Mouse (Mus musculus) liver, embryonic 12.5 days (tissue): Measurements from ENCODE around the gene Stk11. TPM values are rescaled to one million over a fixed set of nuclear protein-coding genes. Genes with fewer than 3 reads are reported as not detected.

Experiments
- ATAC-seq: fragments of 200-750 bp; cut with Nextera tagmentation; 2 replicates; pipeline ENCODE4 v1.8.0; 2017; ENCODE audit warnings: moderate number of reproducible peaks, mild to moderate bottlenecking, moderate library complexity
- H3K27ac ChIP-seq: fragments of 300-500 bp; sonication (generic); 2 replicates; pipeline ENCODE4 v1.5.1; 2016; ENCODE audit warnings: mild to moderate bottlenecking
- H3K27me3 ChIP-seq: fragments of 300-500 bp; sonication (generic); replicated peaks from 2 replicates; pipeline ENCODE4 v1.6.1; 2016; ENCODE audit warnings: mild to moderate bottlenecking, moderate library complexity
- H3K36me3 ChIP-seq: fragments of 300-500 bp; sonication (generic); 2 replicates; pipeline ENCODE4 v1.6.1; 2016; ENCODE audit warnings: mild to moderate bottlenecking, moderate library complexity
- H3K4me1 ChIP-seq: fragments of 300-500 bp; sonication (generic); 2 replicates; pipeline ENCODE4 v1.6.1; 2016
- H3K4me2 ChIP-seq: fragments of 300-500 bp; sonication (generic); 2 replicates; pipeline ENCODE4 v1.6.1; 2016; ENCODE audit warnings: mild to moderate bottlenecking, moderate library complexity
- H3K4me3 ChIP-seq: fragments of 300-500 bp; sonication (generic); 2 replicates; pipeline ENCODE4 v1.5.1; 2016; ENCODE audit warnings: mild to moderate bottlenecking, moderate library complexity
- H3K9ac ChIP-seq: fragments of 300-500 bp; sonication (generic); 2 replicates; pipeline ENCODE4 v1.6.1; 2016; ENCODE audit warnings: mild to moderate bottlenecking, moderate library complexity
- H3K9me3 ChIP-seq: fragments of 300-500 bp; sonication (generic); replicated peaks from 2 replicates; pipeline ENCODE4 v1.6.1; 2016; ENCODE audit warnings: mild to moderate bottlenecking, moderate library complexity
- WGBS: fragments of 180-500 bp; shearing (Covaris S2); methylation state at CpG from one replicate; pipeline ENCODE4 v1.1.7; 2016; ENCODE audit not compliant: insufficient replicate concordance; 5-methylcytosine and 5-hydroxymethylcytosine counted together
- polyA plus RNA-seq: library from polyadenylated mRNA; unstranded; fragments of >200 nt; fragmentation: Nextera tagmentation; extraction: Ambion mirVana; gene quantifications from 2 replicates; pipeline ENCODE4 v1.2.1, GENCODE M21; 2016

Stk11 gene
- 18.6 and 19.8 TPM in 2 replicates for polyA plus RNA-seq

DNA sequence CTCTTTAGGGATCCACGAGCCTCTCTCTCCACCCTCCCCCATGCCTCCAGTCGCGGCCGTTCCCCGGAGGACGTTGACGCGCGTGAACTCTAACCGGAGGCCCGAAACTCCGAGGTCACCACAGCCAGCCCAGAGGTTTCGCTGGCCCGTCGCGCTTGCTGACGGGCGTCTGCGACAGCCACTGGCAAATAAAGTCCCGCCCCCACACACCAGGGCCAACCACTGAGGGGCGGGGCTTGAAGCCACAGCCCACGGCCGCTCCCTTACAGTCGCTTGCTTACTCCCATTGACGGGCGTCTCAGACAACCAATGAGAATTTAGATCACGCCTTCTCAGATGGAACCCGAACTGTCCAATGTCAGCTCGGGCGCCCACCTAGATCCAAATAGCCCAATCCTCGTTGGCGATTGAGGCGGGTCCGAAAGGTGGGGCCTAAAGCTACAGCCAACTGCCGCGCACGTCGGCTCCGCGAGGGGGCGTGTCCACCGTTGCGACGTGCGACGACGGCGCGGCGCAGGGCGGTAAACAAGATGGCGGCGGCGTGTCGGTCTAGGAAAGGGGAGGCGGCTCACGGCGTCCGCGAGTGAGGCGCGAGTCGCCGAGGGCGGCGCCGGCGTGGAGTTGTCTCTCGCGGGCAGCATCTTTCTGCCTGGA, at the start of gene Stk11:
Gene Stk11 (plus strand): TSS at position 514 of the 654 bp plus-strand sequence.
- Histone ChIP-seq H3K4me1 (peaks cover 50% of the 10 kb centered on the region), H3K27me3 (no peaks in the 10 kb centered on the region), H3K9me3 (no peaks in the 10 kb centered on the region), H3K27ac (peak within 1 kb of the TSS; percentile 95), H3K36me3 (peaks cover 35% of the 10 kb centered on the region), H3K9ac (peak within 1 kb of the TSS; percentile 98), H3K4me3 (peak within 1 kb of the TSS; percentile 94), H3K4me2 (peak within 1 kb of the TSS; percentile 92)
- under 1% methylated on average over 70 of the region's 70 CpGs for WGBS
- peak; percentile 94 for ATAC-seq

DNA sequence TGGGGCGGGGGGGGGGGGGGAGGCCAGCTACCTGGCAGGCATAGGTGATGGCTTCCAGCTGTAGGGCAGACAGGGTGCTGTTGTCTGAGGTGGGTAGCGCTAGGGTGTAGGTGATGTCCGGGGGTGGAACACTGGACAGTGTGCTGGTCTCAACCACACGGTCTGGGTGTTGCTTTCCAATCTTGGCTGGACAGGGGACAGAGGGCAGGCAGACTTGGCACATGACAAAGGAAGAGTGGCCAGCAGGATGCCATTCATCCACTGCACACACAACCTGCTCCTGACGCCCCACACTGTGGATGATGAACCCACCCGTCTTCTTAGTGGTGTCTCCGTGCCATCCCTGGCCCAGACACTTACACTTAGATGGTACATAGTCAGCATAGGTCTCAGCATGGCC, 46.4 kb upstream of the Stk11 start:
- no peak overlapping the region for H3K9ac ChIP-seq
- peak overlapping the region; percentile 90 for H3K27ac ChIP-seq
- no peaks in the 10 kb centered on the region for H3K27me3 ChIP-seq
- peaks cover 56% of the 10 kb centered on the region for H3K4me1 ChIP-seq
- H3K4me2 ChIP-seq, result no peak overlapping the region
- 92% methylated on average over 6 of the region's 7 CpGs for WGBS
- H3K36me3 ChIP-seq, result peaks cover 62% of the 10 kb centered on the region
- ATAC-seq, result no peak
- no peaks in the 10 kb centered on the region for H3K9me3 ChIP-seq
- H3K4me3 ChIP-seq, result no peak overlapping the region

DNA sequence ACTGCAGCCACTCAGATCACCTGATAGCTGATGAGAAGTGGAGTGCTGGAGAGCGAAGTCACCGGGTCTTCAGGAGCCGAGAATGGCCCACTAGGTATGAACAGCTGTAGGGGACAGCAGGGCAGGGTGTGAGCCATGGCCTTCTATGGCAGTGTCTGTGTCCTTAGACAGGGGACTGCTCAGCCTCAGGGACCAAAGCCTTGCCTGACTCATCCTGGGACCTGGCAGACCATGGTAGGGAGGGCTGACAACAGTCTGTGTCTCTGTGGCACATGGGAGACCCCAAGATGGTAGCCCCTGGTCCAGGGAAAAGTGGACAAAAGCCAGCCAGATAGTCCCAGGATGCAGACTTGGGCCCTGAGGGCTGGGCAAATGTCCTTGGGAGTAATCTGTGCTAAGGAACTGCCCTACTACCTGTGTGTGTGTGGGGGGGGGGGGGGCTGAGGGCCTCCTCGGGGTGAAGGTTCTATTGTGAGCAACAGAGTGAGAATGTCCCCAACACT, 45.6 kb upstream of the Stk11 start:
- no peak for ATAC-seq
- 86% methylated on average over 4 of the region's 4 CpGs for WGBS
- Histone ChIP-seq H3K4me1 (peaks cover 62% of the 10 kb centered on the region), H3K27me3 (no peaks in the 10 kb centered on the region), H3K27ac (peak overlapping the region; percentile 90), H3K4me2 (no peak overlapping the region), H3K9ac (0 out of 2 replicates have a peak overlapping the region, but pooled peaks have one; percentile 5), H3K9me3 (no peaks in the 10 kb centered on the region), H3K4me3 (no peak overlapping the region), H3K36me3 (peaks cover 61% of the 10 kb centered on the region)

DNA sequence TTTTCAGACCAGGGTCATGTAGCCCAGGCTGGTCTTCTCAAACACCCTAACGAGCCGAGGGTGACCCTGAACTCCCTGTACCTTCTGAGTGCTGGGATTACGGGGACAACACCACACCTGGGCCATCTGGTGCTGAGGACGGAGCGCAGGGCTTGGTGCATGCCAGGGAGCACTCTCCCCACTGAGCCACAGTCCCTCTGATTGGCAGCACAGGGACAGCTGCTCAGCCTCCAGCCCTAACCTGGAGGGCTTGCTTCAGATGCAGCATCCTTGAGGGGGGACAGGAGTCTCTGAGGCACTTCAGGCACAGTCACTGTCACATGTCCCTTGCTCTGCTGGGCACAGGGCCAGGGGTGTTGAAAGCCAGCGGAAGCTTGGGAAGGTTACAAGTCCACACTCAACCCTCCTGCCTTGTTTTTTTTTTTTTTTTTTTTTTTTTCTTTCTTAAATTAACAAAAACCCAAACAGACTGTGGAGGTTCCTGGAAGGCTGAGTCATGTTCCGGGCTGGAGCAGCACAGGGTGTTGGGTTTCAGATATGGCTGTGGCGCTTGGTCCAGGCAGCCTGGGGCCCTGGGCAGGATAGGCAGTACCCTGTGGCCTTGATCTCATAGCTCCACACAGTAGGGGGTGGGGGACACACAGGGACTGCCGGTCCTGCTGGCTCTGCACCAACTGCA, 44.6 kb upstream of the Stk11 start:
- no peaks in the 10 kb centered on the region for H3K9me3 ChIP-seq
- WGBS, result 55% methylated on average over 9 of the region's 9 CpGs
- H3K4me2 ChIP-seq, result peak overlapping the region; percentile 49
- H3K27me3 ChIP-seq, result no peaks in the 10 kb centered on the region
- peak; percentile 96 for ATAC-seq
- peak overlapping the region; percentile 4; the same call in 1 of the 2 replicates for H3K4me3 ChIP-seq
- peaks cover 60% of the 10 kb centered on the region for H3K36me3 ChIP-seq
- H3K27ac ChIP-seq, result peak overlapping the region; percentile 90
- H3K9ac ChIP-seq, result peak overlapping the region; percentile 58
- peaks cover 67% of the 10 kb centered on the region for H3K4me1 ChIP-seq

DNA sequence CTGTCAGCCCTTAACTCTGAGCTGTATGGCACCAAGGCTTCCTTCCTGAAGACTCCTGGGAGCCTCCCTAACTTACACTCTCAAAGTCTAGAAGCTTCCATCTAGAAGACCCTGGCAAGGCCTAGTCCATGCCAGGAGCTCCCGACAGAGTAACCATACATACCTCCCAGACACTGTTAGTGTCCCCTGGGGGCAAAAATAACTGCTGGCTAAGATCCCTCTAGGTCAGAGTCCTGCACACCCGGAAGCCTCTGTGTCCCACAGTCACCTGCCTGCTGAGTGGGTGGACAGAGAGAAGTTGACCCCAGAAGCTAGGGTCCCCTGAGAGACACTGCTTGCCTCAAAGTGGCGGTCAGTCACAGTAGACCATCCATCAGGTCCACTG, 44.1 kb upstream of the Stk11 start:
- H3K4me3 ChIP-seq, result peak overlapping the region; percentile 4; the same call in 1 of the 2 replicates

DNA sequence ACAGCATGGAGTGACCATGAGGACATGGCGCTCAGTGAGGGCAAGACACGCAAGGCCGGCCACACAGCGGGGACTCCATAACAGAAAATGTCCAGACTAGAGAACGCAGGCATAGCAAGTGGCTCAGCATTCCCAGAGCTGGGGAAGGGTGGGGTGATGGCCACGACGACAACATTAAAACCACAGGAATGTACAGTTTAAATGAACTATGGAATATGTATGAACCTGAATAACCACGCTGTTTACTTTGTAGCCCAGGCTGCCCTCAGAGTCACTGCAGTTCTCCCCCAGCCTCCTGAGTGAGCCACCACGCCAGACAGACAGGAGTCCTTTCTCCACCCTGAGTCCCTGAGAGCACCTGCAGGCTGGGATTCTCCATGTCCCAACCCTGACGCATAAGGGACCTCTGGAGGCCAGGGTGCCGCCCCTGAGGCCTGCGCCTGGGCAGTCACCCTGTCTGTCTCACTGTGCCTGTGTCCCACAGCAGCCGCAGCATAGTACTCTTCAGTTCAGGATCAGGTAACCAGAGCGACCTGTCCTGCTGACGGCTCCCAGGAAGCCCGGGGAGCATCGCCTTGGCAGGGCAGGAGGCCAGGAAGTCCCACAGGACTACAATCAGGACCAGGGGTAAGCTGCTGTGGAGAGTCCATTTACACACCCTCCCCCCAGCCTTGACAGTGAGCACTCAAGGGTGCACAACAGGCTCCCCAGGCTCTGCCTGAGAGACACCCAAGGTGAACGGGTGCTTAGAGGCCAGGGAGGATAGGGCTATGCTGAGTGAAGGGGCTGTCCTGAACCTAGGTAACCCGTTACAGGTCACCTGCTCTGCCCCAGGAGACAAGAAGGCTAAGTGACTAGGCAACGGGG, 42.7 kb upstream of the Stk11 start:
- no peak for ATAC-seq
- no peak overlapping the region for H3K4me2 ChIP-seq
- no peak overlapping the region for H3K4me3 ChIP-seq
- 84% methylated on average over 20 of the region's 20 CpGs for WGBS
- peak overlapping the region; percentile 90 for H3K27ac ChIP-seq
- no peaks in the 10 kb centered on the region for H3K9me3 ChIP-seq
- no peaks in the 10 kb centered on the region for H3K27me3 ChIP-seq
- no peak overlapping the region for H3K9ac ChIP-seq
- peaks cover 55% of the 10 kb centered on the region for H3K36me3 ChIP-seq
- peaks cover 71% of the 10 kb centered on the region for H3K4me1 ChIP-seq

More for the DNA sequence above, 44.1 kb upstream of the Stk11 start:
- H3K9me3 ChIP-seq, result no peaks in the 10 kb centered on the region
- no peak; the same call in none of the 2 replicates for ATAC-seq
- H3K36me3 ChIP-seq, result peaks cover 62% of the 10 kb centered on the region
- peak overlapping the region; percentile 58 for H3K9ac ChIP-seq
- H3K27ac ChIP-seq, result peak overlapping the region; percentile 90
- H3K27me3 ChIP-seq, result no peaks in the 10 kb centered on the region
- H3K4me1 ChIP-seq, result peaks cover 71% of the 10 kb centered on the region
- WGBS, result 78% methylated on average over 3 of the region's 3 CpGs
- H3K4me2 ChIP-seq, result peak overlapping the region; percentile 49

DNA sequence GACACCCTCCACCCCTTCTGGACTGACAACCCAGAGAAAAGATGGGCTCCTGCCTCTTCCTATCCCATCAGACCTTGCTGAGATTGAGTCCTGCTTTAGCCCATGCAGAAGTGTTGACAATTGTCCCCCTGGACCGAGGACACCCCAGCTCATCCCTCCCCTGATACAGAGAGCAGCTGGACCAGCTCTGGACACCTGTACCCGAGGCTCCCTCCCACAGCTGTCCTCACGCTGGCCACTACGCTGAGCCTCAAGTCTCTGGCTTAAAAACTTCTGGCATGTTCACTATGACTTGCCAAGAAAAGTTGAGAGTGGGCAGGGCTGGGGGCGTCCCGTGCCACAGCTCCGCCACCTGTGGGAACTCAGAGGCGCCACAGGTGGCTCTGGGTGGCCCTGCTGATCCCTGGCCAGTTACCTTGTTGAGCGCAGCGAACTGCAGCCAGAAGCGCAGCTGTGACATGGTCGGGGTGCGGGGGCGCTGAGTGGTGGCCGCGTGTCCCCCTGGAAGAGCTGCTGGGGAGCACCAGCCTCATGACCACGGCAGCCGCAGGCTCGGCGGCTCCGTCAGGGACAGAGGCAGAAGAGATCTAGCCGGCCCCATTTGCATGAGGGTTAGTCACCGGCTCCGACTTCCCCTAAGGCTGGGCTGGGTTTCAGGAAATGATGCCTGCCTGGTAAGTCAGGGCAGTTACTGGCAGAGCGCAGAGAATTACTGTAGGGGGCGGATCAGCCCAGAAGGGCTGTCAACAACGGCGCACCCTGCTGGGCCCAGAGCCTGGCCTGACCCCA, 40.6 kb upstream of the Stk11 start:
- Histone ChIP-seq H3K4me3 (peak overlapping the region; percentile 30), H3K27me3 (no peaks in the 10 kb centered on the region), H3K9ac (peak overlapping the region; percentile 55), H3K36me3 (peaks cover 55% of the 10 kb centered on the region), H3K4me1 (peaks cover 79% of the 10 kb centered on the region), H3K27ac (peak overlapping the region; percentile 59), H3K4me2 (peak overlapping the region; percentile 61), H3K9me3 (no peaks in the 10 kb centered on the region)
- WGBS, result 15% methylated on average over 28 of the region's 28 CpGs
- 0 out of 2 replicates have a peak, but pooled peaks have one; percentile 20 for ATAC-seq

DNA sequence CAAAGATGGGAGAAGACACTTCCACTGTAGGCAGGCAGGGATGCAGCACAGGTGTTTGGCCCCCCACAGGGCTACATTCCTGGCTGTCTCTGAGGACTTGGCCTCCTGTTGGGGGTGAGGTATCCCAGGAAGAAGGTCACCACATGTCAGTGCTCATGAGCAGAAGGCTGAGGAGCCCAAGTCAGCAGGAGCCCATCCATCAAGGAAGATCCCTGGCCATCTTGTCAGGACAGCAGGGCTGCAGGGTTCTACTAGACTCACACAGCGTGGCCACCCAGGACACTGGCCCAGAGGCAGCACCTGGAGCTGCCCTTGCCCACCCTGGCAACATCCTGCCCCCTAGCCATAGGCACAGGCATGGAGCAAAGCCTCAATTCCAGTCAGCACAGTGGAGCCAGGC, 39.7 kb upstream of the Stk11 start:
- WGBS, result 80% methylated on average over 1 of the region's 1 CpGs
- no peak for ATAC-seq
- H3K27ac ChIP-seq, result peak overlapping the region; percentile 59
- H3K9ac ChIP-seq, result peak overlapping the region; percentile 3; the same call in 1 of the 2 replicates
- no peaks in the 10 kb centered on the region for H3K9me3 ChIP-seq
- no peaks in the 10 kb centered on the region for H3K27me3 ChIP-seq
- H3K4me1 ChIP-seq, result peaks cover 79% of the 10 kb centered on the region
- H3K4me2 ChIP-seq, result no peak overlapping the region
- H3K4me3 ChIP-seq, result no peak overlapping the region
- peaks cover 65% of the 10 kb centered on the region for H3K36me3 ChIP-seq

DNA sequence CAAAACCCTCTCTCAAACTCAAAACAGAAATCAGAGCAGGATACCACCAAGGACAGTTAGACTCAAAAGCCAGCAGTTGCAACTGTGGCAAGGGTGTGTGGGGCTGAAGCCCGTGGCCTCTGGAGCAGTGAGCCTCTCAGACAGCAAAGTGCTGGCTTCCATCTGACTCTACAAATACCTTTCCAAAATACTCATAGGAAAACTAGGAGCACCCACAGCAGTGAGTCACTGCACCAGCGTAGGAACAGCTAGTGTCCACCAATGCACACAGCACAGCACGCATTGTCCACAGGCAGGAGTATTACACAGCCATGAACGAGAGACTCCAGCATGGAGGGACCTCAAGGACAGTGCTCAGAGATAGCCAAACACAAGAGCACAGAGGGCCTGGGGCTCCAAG, 39.2 kb upstream of the Stk11 start:
- no peak overlapping the region for H3K4me2 ChIP-seq
- no peaks in the 10 kb centered on the region for H3K9me3 ChIP-seq
- no peak for ATAC-seq
- WGBS, result 87% methylated on average over 4 of the region's 4 CpGs
- H3K36me3 ChIP-seq, result peaks cover 69% of the 10 kb centered on the region
- peaks cover 79% of the 10 kb centered on the region for H3K4me1 ChIP-seq
- H3K4me3 ChIP-seq, result no peak overlapping the region
- H3K27ac ChIP-seq, result peak overlapping the region; percentile 59
- H3K27me3 ChIP-seq, result no peaks in the 10 kb centered on the region
- no peak overlapping the region for H3K9ac ChIP-seq

DNA sequence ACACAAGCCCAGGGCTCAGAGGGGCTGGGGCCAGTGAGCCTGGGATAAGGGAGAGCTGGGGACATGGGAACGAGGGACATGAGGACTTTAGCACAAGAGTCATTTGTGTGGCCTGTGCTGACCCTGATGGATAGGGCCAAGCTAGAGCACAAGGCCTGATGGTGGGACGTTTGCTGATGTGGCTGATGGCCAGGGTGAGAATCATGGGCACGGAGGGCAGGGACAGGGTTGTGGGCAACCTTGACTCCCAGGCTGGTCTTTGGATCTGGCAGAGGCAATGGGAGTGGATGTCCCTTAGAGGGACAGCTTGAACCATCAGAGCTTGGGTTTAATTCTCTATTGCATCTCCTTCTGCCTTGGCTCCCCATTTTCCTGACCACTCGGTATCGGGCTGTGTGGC, 38.3 kb upstream of the Stk11 start:
- WGBS, result 73% methylated on average over 5 of the region's 5 CpGs
- no peaks in the 10 kb centered on the region for H3K9me3 ChIP-seq
- H3K4me2 ChIP-seq, result no peak overlapping the region
- peaks cover 79% of the 10 kb centered on the region for H3K4me1 ChIP-seq
- H3K36me3 ChIP-seq, result peaks cover 70% of the 10 kb centered on the region
- no peak overlapping the region for H3K4me3 ChIP-seq
- H3K27ac ChIP-seq, result peak overlapping the region; percentile 49; the same call in 1 of the 2 replicates
- no peak for ATAC-seq
- H3K9ac ChIP-seq, result no peak overlapping the region
- no peaks in the 10 kb centered on the region for H3K27me3 ChIP-seq

DNA sequence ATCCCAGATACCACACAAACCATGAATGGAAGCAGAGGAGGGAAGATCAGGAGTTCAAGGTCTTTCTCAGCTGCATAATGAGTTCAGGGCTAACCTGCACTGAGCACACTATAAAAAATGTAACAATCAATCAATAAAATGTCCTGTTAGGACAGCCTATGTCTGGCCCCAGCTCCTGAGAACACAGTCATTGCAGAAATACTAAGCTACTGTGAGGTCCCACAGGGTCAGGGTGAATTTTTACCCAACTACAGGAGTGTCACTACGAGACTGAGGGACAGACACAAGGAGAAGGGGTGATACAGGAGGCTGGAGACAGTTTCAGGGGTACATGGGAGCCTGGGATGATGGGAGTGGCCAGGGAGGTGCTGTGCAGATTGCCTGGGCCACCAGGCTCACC, 37.2 kb upstream of the Stk11 start:
- Histone ChIP-seq H3K27ac (peak overlapping the region; percentile 51; the same call in 1 of the 2 replicates), H3K36me3 (peaks cover 79% of the 10 kb centered on the region), H3K4me1 (peaks cover 79% of the 10 kb centered on the region), H3K9me3 (no peaks in the 10 kb centered on the region), H3K4me2 (no peak overlapping the region), H3K27me3 (no peaks in the 10 kb centered on the region), H3K9ac (no peak overlapping the region), H3K4me3 (no peak overlapping the region)
- no peak for ATAC-seq
- WGBS, result 88% methylated on average over 1 of the region's 1 CpGs
